Mouse (Mus musculus) heart, adult 2 months (tissue): ENCODE measurements at regions not wholly inside any gene's neighbourhood (a gene's known extent, or its start where the extent isn't known, plus 50 kb on each side); places are given as distances from the start of the nearest gene placed in this dataset.

Experiments
- DNase-seq, 2 experiments: peaks; one replicate each; pipeline ENCODE4 v3.0.0; 2021
- H3K27ac ChIP-seq: fragments of 200-600 bp; 2 replicates; pipeline ENCODE4 v1.8.1; 2022
- H3K27me3 ChIP-seq: fragments of 200-500 bp; 2 replicates; pipeline ENCODE4 v1.6.1; 2012; ENCODE audit warnings: mild to moderate bottlenecking, low read length, inconsistent platforms, mixed read lengths; ENCODE audit not compliant: control insufficient read depth, insufficient read depth
- H3K36me3 ChIP-seq: fragments of 200-500 bp; 2 replicates; pipeline ENCODE4 v1.6.1; 2012; ENCODE audit warnings: low read length, inconsistent platforms; ENCODE audit not compliant: control insufficient read depth, insufficient read depth
- H3K4me1 ChIP-seq: fragments of 200-500 bp; 2 replicates; pipeline ENCODE4 v1.6.1; 2011; ENCODE audit warnings: low read length; ENCODE audit not compliant: control insufficient read depth, insufficient read depth
- H3K4me3 ChIP-seq: fragments of 200-600 bp; 2 replicates; pipeline ENCODE4 v1.8.1; 2022
- H3K79me2 ChIP-seq: fragments of 200-500 bp; replicated peaks from 2 replicates; pipeline ENCODE4 v1.6.1; 2012; ENCODE audit warnings: mild to moderate bottlenecking, inconsistent platforms, low read length, moderate library complexity, mixed read lengths; ENCODE audit not compliant: control insufficient read depth, insufficient read depth
- H3K9ac ChIP-seq: fragments of 200-500 bp; 2 replicates; pipeline ENCODE4 v1.6.1; 2012; ENCODE audit warnings: low read depth, mild to moderate bottlenecking, control low read depth, inconsistent platforms, low read length, mixed read lengths
- CTCF ChIP-seq: fragments of 200-600 bp; IDR thresholded peaks from 2 replicates; pipeline ENCODE4 v1.8.1; 2022; ENCODE audit warnings: antibody characterized with exemption, mild to moderate bottlenecking, moderate library complexity
- EP300 ChIP-seq: fragments of 200-500 bp; IDR thresholded peaks from 2 replicates; pipeline ENCODE4 v1.6.1; 2011; ENCODE audit warnings: low read depth, low read length, control low read depth; ENCODE audit not compliant: insufficient read depth
- POLR2A ChIP-seq: fragments of 200-500 bp; IDR thresholded peaks from 2 replicates; pipeline ENCODE4 v1.6.1; 2011; ENCODE audit warnings: mild to moderate bottlenecking, low read depth, low read length, control low read depth; ENCODE audit not compliant: insufficient read depth
- WGBS: fragments of 180-500 bp; shearing (Covaris S2); methylation state at CpG from one replicate; pipeline ENCODE4 v1.1.7; 2018; 5-methylcytosine and 5-hydroxymethylcytosine counted together
- intact Hi-C: fragments of 180-260 bp; cut with DNase I; formaldehyde crosslinking; loops from one replicate; pipeline ENCODE4 v1.15.1; 2025

DNA sequence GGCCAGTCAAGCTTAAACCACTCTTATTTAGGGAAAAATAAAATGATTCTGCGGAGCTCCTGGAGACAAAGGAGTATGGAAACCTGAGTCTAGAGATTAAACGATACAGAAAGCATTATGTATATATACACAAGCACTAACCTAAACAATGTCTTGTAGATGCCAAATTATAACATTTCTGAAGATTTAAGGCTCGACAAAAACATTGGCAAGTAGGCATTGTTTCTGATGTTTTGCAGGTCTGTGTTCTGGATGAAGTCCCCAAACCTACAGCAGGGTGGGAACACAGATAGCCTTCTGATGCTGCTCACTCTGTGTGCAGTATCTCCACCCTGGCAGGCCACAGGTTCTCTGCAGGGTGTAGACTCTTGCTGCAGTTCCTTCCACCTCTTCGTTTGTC, 228.9 kb upstream of the Nr2f1 start:
- no peak overlapping the region for H3K27ac ChIP-seq
- WGBS = 82% methylated on average over 4 of the region's 4 CpGs
- no peaks in the 10 kb centered on the region for H3K36me3 ChIP-seq
- DNase-seq = no peak
- no peaks in the 10 kb centered on the region; the same call in 1 of the 2 replicates for H3K4me1 ChIP-seq
- no peak overlapping the region for H3K4me3 ChIP-seq
- TF ChIP-seq CTCF (no peak), POLR2A (no peak), EP300 (no peak)
- no peaks in the 10 kb centered on the region for H3K27me3 ChIP-seq
- no peak overlapping the region for H3K9ac ChIP-seq
- intact Hi-C loops = no loop called here
- H3K79me2 ChIP-seq = no peaks in the 10 kb centered on the region

DNA sequence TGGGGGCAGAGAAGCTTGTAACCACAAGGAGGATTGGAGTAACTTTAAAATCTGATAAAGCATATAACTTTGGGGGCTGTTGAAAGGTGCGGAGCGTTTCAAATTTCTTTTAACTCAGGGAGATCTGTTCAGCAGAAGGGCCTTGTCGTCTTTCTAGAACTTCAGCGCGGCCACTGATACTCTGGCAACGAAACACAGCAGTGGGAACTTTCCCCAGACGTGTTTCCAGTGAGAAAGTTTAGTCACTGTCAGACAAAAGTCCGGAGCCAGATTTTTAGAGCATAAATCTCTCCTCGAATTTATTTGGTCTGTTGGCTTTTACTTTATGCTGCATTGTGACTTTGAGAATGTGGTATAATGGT, 228.5 kb upstream of the Nr2f1 start:
- intact Hi-C loops = no loop called here
- Histone ChIP-seq H3K4me1 (no peaks in the 10 kb centered on the region; the same call in 1 of the 2 replicates), H3K9ac (no peak overlapping the region), H3K27me3 (no peaks in the 10 kb centered on the region), H3K27ac (no peak overlapping the region; the same call in 1 of the 2 replicates), H3K36me3 (no peaks in the 10 kb centered on the region), H3K4me3 (peak overlapping the region; percentile 30; the same call in 1 of the 2 replicates), H3K79me2 (no peaks in the 10 kb centered on the region)
- DNase-seq = no peak
- TF ChIP-seq EP300 (no peak), POLR2A (no peak), CTCF (no peak)
- whole genome bisulfite sequencing = 28% methylated on average over 9 of the region's 9 CpGs

DNA sequence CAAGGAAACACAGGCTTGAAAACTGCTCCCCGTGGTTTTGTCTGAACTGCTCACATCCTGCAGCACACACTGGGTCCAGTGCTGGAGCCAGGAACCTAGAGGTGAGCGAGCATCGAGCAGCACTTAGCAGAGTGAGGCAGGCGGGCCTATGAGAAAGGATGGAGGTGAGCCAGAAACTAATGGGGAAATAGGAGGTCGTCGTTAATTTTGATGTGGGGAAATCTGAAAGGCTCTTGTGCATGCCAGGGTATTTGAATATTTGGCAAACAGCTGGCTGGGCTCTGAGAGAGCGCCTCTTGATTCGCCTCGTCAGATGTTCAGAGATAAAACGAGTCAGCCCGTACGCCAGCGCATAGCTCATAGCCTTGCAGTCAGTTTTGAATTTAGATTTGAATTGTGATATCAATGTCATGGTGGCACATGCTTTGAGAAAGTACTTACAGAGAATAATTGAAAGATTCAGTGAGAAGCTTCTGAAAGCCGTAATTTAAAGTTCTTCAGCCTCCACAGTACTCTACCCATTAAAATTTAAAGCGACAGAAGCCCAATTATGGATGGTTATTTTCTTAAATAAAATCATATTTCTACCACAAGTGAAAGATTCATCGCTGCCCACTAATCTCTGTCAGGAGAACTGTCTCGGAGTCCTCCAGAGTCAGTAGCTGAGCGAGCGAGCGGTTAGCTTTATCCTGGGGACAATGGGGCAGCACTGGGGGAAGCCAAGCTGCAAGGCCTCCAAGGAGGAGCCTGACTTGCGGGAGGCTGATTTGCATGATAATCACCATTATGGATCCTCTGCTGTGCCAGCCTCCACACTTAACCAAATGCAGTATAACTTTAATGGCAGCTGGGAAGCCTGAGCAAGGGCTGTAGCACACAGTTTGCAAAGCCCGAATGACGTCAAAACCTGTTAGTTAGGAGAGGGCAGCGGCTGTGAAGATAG, 227.9 kb upstream of the Nr2f1 start:
- DNase-seq = peak; percentile 3 to 18
- intact Hi-C loops = no loop called here
- no peaks in the 10 kb centered on the region for H3K79me2 ChIP-seq
- WGBS = 23% methylated on average over 24 of the region's 24 CpGs
- no peaks in the 10 kb centered on the region; the same call in 1 of the 2 replicates for H3K4me1 ChIP-seq
- H3K27me3 ChIP-seq = no peaks in the 10 kb centered on the region
- H3K27ac ChIP-seq = no peak overlapping the region; the same call in 1 of the 2 replicates
- no peak overlapping the region for H3K9ac ChIP-seq
- H3K4me3 ChIP-seq = peak overlapping the region; percentile 30; the same call in 1 of the 2 replicates
- H3K36me3 ChIP-seq = no peaks in the 10 kb centered on the region
- no peak for TF ChIP-seq EP300
- TF ChIP-seq CTCF = no peak
- TF ChIP-seq POLR2A = no peak

DNA sequence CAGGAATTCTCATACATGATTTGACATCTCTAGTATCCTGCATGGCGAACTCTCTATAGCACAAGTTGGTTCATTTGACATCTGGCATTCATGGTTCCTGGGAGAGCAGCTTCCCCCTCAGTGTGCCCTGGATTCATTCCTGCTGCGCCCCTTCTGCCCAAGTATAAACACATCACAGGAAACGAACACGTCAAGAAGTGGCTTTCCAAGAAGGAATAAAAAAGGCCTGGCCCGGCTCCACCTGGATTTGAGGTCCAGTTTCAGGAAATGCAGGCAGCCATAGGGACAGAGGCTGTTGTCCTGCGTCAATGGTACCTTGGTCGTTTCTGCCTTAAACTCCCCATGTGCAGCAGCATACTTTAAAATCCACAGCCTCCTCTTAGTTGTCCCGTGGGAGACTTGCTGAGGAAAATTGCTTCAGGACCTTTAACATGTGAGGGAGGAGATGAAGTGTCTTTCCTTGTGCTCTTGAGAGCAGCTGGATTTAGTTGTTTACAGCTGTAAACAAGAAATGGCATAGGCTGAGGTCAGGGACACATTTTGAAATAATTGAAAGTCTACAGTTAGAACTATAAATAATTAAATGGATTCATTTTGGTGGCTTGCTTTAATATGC, 226.9 kb upstream of the Nr2f1 start:
- intact Hi-C loops = no loop called here
- H3K36me3 ChIP-seq = no peaks in the 10 kb centered on the region

DNA sequence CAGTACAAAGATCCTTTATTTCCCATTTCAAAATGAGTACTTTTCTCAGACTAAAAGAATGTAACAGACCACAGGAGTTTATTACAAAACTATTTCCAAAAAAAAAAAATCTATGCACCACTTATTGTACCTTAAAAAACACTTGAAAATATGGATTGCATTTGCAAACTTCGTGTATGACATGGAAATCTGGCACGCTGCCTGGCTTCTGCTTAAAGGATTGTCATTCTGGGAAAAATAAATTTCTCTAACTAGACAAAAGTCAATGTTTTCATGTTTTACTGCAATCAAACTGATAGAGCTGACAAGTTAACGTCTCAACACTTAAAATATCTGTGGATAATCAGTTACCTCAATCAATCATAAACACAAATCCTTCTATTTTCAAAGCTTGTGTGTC, 205.5 kb upstream of the Nr2f1 start:
- no peaks in the 10 kb centered on the region for H3K36me3 ChIP-seq
- no peak for DNase-seq
- intact Hi-C loops = no loop called here
- H3K9ac ChIP-seq = no peak overlapping the region
- no peaks in the 10 kb centered on the region for H3K27me3 ChIP-seq
- H3K4me1 ChIP-seq = no peaks in the 10 kb centered on the region
- H3K79me2 ChIP-seq = no peaks in the 10 kb centered on the region
- no peak for TF ChIP-seq CTCF
- no peak for TF ChIP-seq POLR2A
- no peak for TF ChIP-seq EP300
- 43% methylated on average over 3 of the region's 3 CpGs for WGBS
- no peak overlapping the region for H3K4me3 ChIP-seq
- no peak overlapping the region for H3K27ac ChIP-seq

More for the DNA sequence above, 226.9 kb upstream of the Nr2f1 start:
- Histone ChIP-seq H3K27ac (no peak overlapping the region), H3K4me3 (no peak overlapping the region), H3K9ac (no peak overlapping the region), H3K79me2 (no peaks in the 10 kb centered on the region), H3K27me3 (no peaks in the 10 kb centered on the region), H3K4me1 (no peaks in the 10 kb centered on the region; the same call in 1 of the 2 replicates)
- no peak for TF ChIP-seq POLR2A
- no peak for TF ChIP-seq EP300
- TF ChIP-seq CTCF = no peak
- DNase-seq = no peak
- WGBS = 53% methylated on average over 8 of the region's 8 CpGs

DNA sequence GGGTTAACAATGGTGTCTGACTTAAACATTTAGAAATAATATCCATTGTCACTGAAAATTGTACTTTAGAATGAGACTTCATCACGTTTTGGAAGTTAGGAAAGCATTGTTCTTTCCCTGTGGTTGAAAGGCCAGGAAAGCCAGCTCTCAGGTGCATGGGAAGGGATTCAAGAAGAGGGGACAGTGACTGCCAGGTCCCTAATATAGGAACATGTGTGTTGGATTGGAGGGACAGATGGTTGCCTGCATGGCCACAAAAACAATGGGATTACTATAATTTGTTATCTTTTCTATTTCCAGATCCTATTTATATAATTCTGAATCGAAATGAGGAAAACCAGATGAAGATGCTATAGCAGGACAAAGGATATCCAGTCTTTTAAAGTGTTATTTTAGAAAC, 184.2 kb upstream of the Nr2f1 start:
- Histone ChIP-seq H3K4me1 (no peaks in the 10 kb centered on the region), H3K4me3 (no peak overlapping the region), H3K27ac (no peak overlapping the region), H3K79me2 (no peaks in the 10 kb centered on the region), H3K27me3 (no peaks in the 10 kb centered on the region), H3K9ac (no peak overlapping the region), H3K36me3 (no peaks in the 10 kb centered on the region)
- WGBS = 38% methylated on average over 2 of the region's 2 CpGs
- intact Hi-C loops = no loop called here
- no peak for DNase-seq
- TF ChIP-seq POLR2A = no peak
- no peak for TF ChIP-seq CTCF
- TF ChIP-seq EP300 = no peak
